15 mouse cellular contexts compared by ENCODE assay signal in the genomic region with DNA sequence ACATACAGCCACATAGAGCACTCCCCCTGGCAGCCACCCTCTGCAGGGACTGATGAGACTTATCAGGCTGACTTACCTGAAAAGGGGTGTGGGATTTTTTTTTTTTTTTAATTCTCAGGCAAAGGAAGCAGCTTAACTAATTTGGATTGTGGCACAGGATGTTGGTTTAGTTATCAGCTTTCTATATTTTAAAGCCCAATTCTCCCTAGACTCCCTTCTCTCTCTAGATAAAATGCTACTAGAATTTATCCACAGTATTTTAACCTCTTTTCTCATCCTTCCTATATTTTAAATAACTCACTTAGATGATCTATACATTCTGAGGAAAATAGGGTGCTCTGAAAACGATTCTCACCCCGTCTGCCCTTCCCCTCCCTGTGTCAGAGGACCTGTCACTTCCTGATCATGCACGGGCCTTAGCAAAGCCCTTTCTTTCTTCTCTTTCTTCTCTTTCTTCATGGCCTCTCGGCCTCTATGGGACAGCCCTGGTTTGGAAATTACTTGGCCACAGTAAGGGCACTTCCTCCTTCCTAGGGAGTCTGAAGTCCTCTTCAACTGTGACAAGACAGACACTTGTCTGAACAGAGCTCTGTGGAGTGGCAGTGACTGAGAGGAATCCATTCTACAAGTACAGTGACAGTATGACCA. TPM values are rescaled to one million over a fixed set of nuclear protein-coding genes. Genes with fewer than 3 reads are reported as not detected.
DNase-seq lines count a peak whose midpoint lies in the region; ATAC-seq and TF ChIP-seq lines count a peak whose summit lies in the region.
"Had no signal": no experiment of that assay in that cellular context is flagged by ENCODE, and none has a peak within 500 bp of the region (broad histone marks: within the 10 kb centered on the region; RNA-seq: fewer than 3 reads in every experiment).

No protein-coding gene starts in this region.

- no peak for TF ChIP-seq RAD21 in CH12.LX (IDR thresholded peaks at IDR 0.05; ENCODE audit: low read depth, low read length)

- dilution Hi-C loops in CH12.LX (cut with MboI; ENCODE audit: extremely low pct_ligation_motif_present, extremely low pct_unique_long_range_greater_than_20kb, low sequenced_read_pairs), result no loop called here

- peaks cover 16% of the 10 kb centered on the region for H3K79me2 ChIP-seq in CH12.LX (replicated peaks; ENCODE audit: control insufficient read depth, extremely low read depth, insufficient read depth, poor library complexity, severe bottlenecking)

- peaks cover 4% of the 10 kb centered on the region; the same call in 1 of the 2 replicates for H3K36me3 ChIP-seq in lung, postnatal 0 days (ENCODE audit: insufficient read depth, low read length)
- H3K36me3 ChIP-seq in CH12.LX (replicated peaks in 1 of 2; ENCODE audit: control insufficient read depth in 1 of 2, insufficient read depth in 1 of 2, low read length in 1 of 2), result peaks cover 11 to 27% of the 10 kb centered on the region in 2 experiments

- no peak overlapping the region for H3K4me3 ChIP-seq in lung, postnatal 0 days (ENCODE audit: low read depth, low read length)
- no peak overlapping the region for H3K4me3 ChIP-seq in CH12.LX (replicated peaks in 1 of 3; ENCODE audit: low read depth in 2 of 3, low read length in 2 of 3, poor library complexity in 1 of 3)
- H3K4me3 ChIP-seq: heart, embryonic 15.5 days; limb, embryonic 13.5 days had no signal

- H3K9ac ChIP-seq in lung, postnatal 0 days (replicated peaks; ENCODE audit: low read depth), result no peak overlapping the region
- peak overlapping the region; percentile 77 for H3K9ac ChIP-seq in CH12.LX (ENCODE audit: insufficient read depth, low read depth)
- H3K9ac ChIP-seq: heart, embryonic 15.5 days; limb, embryonic 13.5 days had no signal

- peak; percentile 22 for DNase-seq in lung, postnatal 0 days (ENCODE audit: low spot score)
- no peak for DNase-seq in lung, postnatal 14 days
- DNase-seq in CH12.LX (ENCODE audit: extremely low read depth), result peak; percentile 63
- peak; percentile 36 for DNase-seq in naive thymus-derived CD4-positive, alpha-beta T cell, adult 2 months (ENCODE audit: low read depth)
- no peak for DNase-seq in cerebellum, adult 9-10 months
- DNase-seq in ovary, postnatal 14 days (ENCODE audit: low spot score), result no peak
- no peak for DNase-seq in cerebellum, postnatal 36 days
- DNase-seq: adrenal gland, adult 8-10 months; cerebellum, postnatal 14 days; gastrocnemius, postnatal 36 days; kidney, postnatal 25 days; thymus, postnatal 25 days had no signal

- H3K4me2 ChIP-seq in lung, postnatal 0 days (replicated peaks; ENCODE audit: low read depth, low read length), result no peak overlapping the region
- H3K4me2 ChIP-seq in CH12.LX (ENCODE audit: insufficient read depth, low read depth, poor library complexity, severe bottlenecking), result peak overlapping the region; percentile 48
- H3K4me2 ChIP-seq: heart, embryonic 15.5 days; limb, embryonic 13.5 days had no signal

- peak; percentile 35; the same call in 1 of the 2 replicates for ATAC-seq in lung, postnatal 0 days
- ATAC-seq in hematopoietic stem cell, adult 5-6 weeks (replicated peaks in 1 of 2; ENCODE audit: insufficient read depth in 1 of 2, low FRiP score in 2 of 2, low TSS enrichment in 1 of 2, low read depth in 1 of 2, poor library complexity in 2 of 2, severe bottlenecking in 2 of 2), result peak; percentile 34 to 47; a peak in 2 of 4 replicates

- TF ChIP-seq POLR2A in CH12.LX (IDR thresholded peaks at IDR 0.05; ENCODE audit: low read depth, low read length), result no peak

- in situ Hi-C loops in CH12.LX (cut with MboI; ENCODE audit: low pct_ligation_motif_present, low pct_unique_long_range_greater_than_20kb, low sequenced_read_pairs), result no loop called here

- 44% methylated on average over 4 of the region's 4 CpGs for whole genome bisulfite sequencing in lung, postnatal 0 days

- no peak for TF ChIP-seq CTCF in lung, postnatal 0 days (IDR thresholded peaks at IDR 0.05)
- TF ChIP-seq CTCF in CH12.LX (conservative IDR thresholded peaks at IDR 0.05 in 1 of 2, IDR thresholded peaks at IDR 0.05 in 1 of 2; ENCODE audit: low read depth in 2 of 2, low read length in 2 of 2), result no peak

- H3K9me3 ChIP-seq in lung, postnatal 0 days (ENCODE audit: low read length), result no peaks in the 10 kb centered on the region
- H3K9me3 ChIP-seq in CH12.LX (replicated peaks; ENCODE audit: low read length), result no peaks in the 10 kb centered on the region
- H3K9me3 ChIP-seq: heart, embryonic 15.5 days; limb, embryonic 13.5 days had no signal

- H3K27me3 ChIP-seq in lung, postnatal 0 days (replicated peaks; ENCODE audit: insufficient read depth, low read length), result no peaks in the 10 kb centered on the region
- H3K27me3 ChIP-seq in CH12.LX (replicated peaks), result no peaks in the 10 kb centered on the region
- H3K27me3 ChIP-seq: heart, embryonic 15.5 days; limb, embryonic 13.5 days had no signal

- no peak overlapping the region for H3K27ac ChIP-seq in lung, postnatal 0 days (ENCODE audit: low read length)
- H3K27ac ChIP-seq in CH12.LX (ENCODE audit: insufficient read depth, low read depth), result peak overlapping the region; percentile 57
- H3K27ac ChIP-seq: heart, embryonic 15.5 days; limb, embryonic 13.5 days had no signal

- H3K4me1 ChIP-seq in lung, postnatal 0 days (ENCODE audit: insufficient read depth, low read depth, low read length), result peaks cover 5% of the 10 kb centered on the region; the same call in 1 of the 2 replicates
- H3K4me1 ChIP-seq in CH12.LX (ENCODE audit: control insufficient read depth in 1 of 2, insufficient read depth in 2 of 2), result peaks cover 14 to 59% of the 10 kb centered on the region in 2 experiments; a peak in 3 of 4 replicates

- no peak for TF ChIP-seq EP300 in lung, postnatal 0 days (IDR thresholded peaks at IDR 0.05)
- TF ChIP-seq EP300 in CH12.LX (IDR thresholded peaks at IDR 0.05; ENCODE audit: low read length), result no peak; the same call in 1 of the 2 replicates

TF ChIP-seq in CH12.LX, 34 proteins besides CTCF, POLR2A, EP300 and RAD21:
- TF ChIP-seq TBP (conservative IDR thresholded peaks at IDR 0.05; ENCODE audit: low read depth, low read length) (no peak), ZNF384 (IDR thresholded peaks at IDR 0.05; ENCODE audit: low read depth, low read length) (peak; percentile 51; the same call in 1 of the 2 replicates), MEF2A (IDR thresholded peaks at IDR 0.05; ENCODE audit: borderline replicate concordance, low read depth, low read length) (no peak), BHLHE40 (IDR thresholded peaks at IDR 0.05; ENCODE audit: low read depth, low read length) (peak; percentile 56), IRF4 (IDR thresholded peaks at IDR 0.05; ENCODE audit: low read depth, low read length) (peak; percentile 69; the same call in 1 of the 2 replicates), ELF1 (IDR thresholded peaks at IDR 0.05; ENCODE audit: low read depth, low read length) (peak; percentile 76)

RNA-seq across cellular contexts. Expression of a gene that starts 6.0 kb away (rescaled TPM):
- polyA plus RNA-seq in lung, postnatal 0 days (2015; fragmentation: Nextera tagmentation; extraction: Ambion mirVana), result 106 TPM in 2 replicates
- total RNA-seq in CH12.LX (2012; rRNA removed) (21.2 and 26.2 TPM in 2 replicates), CH12.LX (2014; rRNA removed) (62.8 and 65.5 TPM in 2 replicates)
- 48.0 and 53.3 TPM in 2 replicates for polyA plus RNA-seq in CH12.LX (2012; ENCODE audit: insufficient read length, low read depth)
- 64.0 and 76.2 TPM in 2 replicates for total RNA-seq in hematopoietic stem cell, adult 5-6 weeks (2017)

Comparison
In these comparisons a context has a peak if more than half of its experiments do, and no peak if none do; other contexts are left out.
1. DNase-seq: peak in lung, postnatal 0 days (single experiment), CH12.LX (single experiment) and naive thymus-derived CD4-positive, alpha-beta T cell, adult 2 months (single experiment); none in lung, postnatal 14 days (single experiment), cerebellum, adult 9-10 months (single experiment), ovary, postnatal 14 days (single experiment) and cerebellum, postnatal 36 days (0 of 2).